Mouse (Mus musculus): Measurements from ENCODE around the gene Kif5c. TPM values are rescaled to one million over a fixed set of nuclear protein-coding genes. Genes with fewer than 3 reads are reported as not detected.

Kif5c gene
- polyA plus RNA-seq, 1 experiment from 2014 or later = 153 TPM

GRCm38 (mm10) chr2:49712336-49712887 lies 93.3 kb downstream of the Kif5c start:
- ATAC-seq (ENCODE audit: low FRiP score) = no peak
- H3K4me2 ChIP-seq (replicated peaks) = no peak overlapping the region
- 66% methylated on average over 7 of the region's 7 CpGs for WGBS
- H3K9me3 ChIP-seq (replicated peaks) = no peaks in the 10 kb centered on the region
- no peaks in the 10 kb centered on the region; the same call in 1 of the 2 replicates for H3K4me1 ChIP-seq
- no peaks in the 10 kb centered on the region for H3K27me3 ChIP-seq
- H3K4me3 ChIP-seq = no peak overlapping the region
- peak overlapping the region; percentile 44; the same call in 1 of the 2 replicates for H3K27ac ChIP-seq
- peaks cover 36% of the 10 kb centered on the region for H3K36me3 ChIP-seq
- H3K9ac ChIP-seq = no peak overlapping the region

DNA sequence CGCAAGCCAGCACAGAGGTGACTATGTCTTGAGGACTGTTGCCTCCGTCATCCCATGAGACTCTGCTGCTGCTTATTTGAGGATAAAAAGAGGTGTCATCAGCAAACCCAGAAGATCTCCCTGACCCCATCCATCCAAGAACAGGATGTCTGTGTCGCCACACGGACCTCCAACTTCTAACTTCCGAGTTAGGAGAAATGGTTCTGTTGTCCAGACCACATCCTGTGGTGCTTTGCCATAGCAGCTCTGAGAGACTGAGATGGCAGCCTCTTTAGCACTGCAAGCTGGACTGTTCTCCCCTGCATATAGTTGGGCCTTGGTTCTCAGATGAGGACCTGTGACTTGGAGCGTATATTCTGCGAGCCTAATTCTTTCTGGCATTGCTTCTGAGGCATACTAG lies 97.4 kb downstream of the Kif5c start:
- no peak overlapping the region for H3K9ac ChIP-seq
- peaks cover 35% of the 10 kb centered on the region for H3K4me1 ChIP-seq
- H3K27ac ChIP-seq = no peak overlapping the region
- H3K4me3 ChIP-seq = no peak overlapping the region
- H3K4me2 ChIP-seq (replicated peaks) = no peak overlapping the region
- peaks cover 24% of the 10 kb centered on the region for H3K36me3 ChIP-seq
- 93% methylated on average over 7 of the region's 7 CpGs for WGBS
- H3K27me3 ChIP-seq = no peaks in the 10 kb centered on the region
- H3K9me3 ChIP-seq (replicated peaks) = no peaks in the 10 kb centered on the region
- no peak for ATAC-seq (ENCODE audit: low FRiP score)

- peaks cover 46% of the 10 kb centered on the region for H3K4me1 ChIP-seq
- H3K36me3 ChIP-seq = peaks cover 17% of the 10 kb centered on the region
- WGBS = 90% methylated on average over 18 of the region's 18 CpGs
- H3K9ac ChIP-seq = no peak overlapping the region
- H3K27me3 ChIP-seq = no peaks in the 10 kb centered on the region
- H3K9me3 ChIP-seq (replicated peaks) = no peaks in the 10 kb centered on the region
- no peak overlapping the region for H3K4me3 ChIP-seq
- H3K27ac ChIP-seq = peak overlapping the region; percentile 79; the same call in 1 of the 2 replicates
- no peak for ATAC-seq (ENCODE audit: low FRiP score)
- no peak overlapping the region for H3K4me2 ChIP-seq (replicated peaks)
Measured at GRCm38 (mm10) chr2:49717437-49718116, 98.5 kb downstream of the Kif5c start.

DNA sequence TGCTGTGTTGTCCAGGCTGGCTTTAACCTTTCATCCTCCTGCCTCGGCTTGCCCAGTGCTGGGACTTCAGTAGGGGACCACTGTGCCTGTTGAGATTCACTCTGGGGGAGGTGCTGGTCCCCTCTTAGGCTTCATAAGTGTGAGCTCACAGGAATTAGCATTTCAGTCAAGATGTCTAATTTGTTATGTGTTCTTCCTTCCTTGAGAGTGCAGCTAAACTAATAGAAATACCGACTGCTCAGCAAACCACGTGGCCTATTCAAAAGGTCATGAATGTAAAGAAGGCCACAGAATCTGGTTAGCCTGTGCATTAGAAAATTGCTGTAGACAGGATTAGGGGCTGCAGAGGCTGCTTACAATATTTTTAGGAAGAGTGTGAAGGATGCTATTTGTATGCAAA lies 99.4 kb downstream of the Kif5c start:
- no peaks in the 10 kb centered on the region for H3K27me3 ChIP-seq
- peak overlapping the region; percentile 79 for H3K27ac ChIP-seq
- peaks cover 53% of the 10 kb centered on the region for H3K4me1 ChIP-seq
- H3K9ac ChIP-seq = no peak overlapping the region
- H3K9me3 ChIP-seq (replicated peaks) = no peaks in the 10 kb centered on the region
- 13% methylated on average over 3 of the region's 3 CpGs for WGBS
- ATAC-seq (ENCODE audit: low FRiP score) = peak; percentile 26; the same call in 1 of the 2 replicates
- no peak overlapping the region for H3K4me2 ChIP-seq (replicated peaks)
- peaks cover 19% of the 10 kb centered on the region for H3K36me3 ChIP-seq
- no peak overlapping the region for H3K4me3 ChIP-seq

GRCm38 (mm10) chr2:49718935-49719850 lies 100.1 kb downstream of the Kif5c start:
- H3K9ac ChIP-seq = no peak overlapping the region
- peak overlapping the region; percentile 86 for H3K27ac ChIP-seq
- 0 out of 2 replicates have a peak, but pooled peaks have one; percentile 20 for ATAC-seq (ENCODE audit: low FRiP score)
- H3K9me3 ChIP-seq (replicated peaks) = no peaks in the 10 kb centered on the region
- no peak overlapping the region for H3K4me3 ChIP-seq
- WGBS = 30% methylated on average over 8 of the region's 8 CpGs
- peaks cover 26% of the 10 kb centered on the region for H3K36me3 ChIP-seq
- H3K4me2 ChIP-seq (replicated peaks) = no peak overlapping the region
- peaks cover 53% of the 10 kb centered on the region for H3K4me1 ChIP-seq
- H3K27me3 ChIP-seq = no peaks in the 10 kb centered on the region

- Histone ChIP-seq H3K27ac (peak overlapping the region; percentile 86), H3K27me3 (no peaks in the 10 kb centered on the region), H3K9ac (no peak overlapping the region), H3K36me3 (peaks cover 23% of the 10 kb centered on the region), H3K9me3 (replicated peaks) (no peaks in the 10 kb centered on the region), H3K4me2 (replicated peaks) (peak overlapping the region; percentile 24), H3K4me1 (peaks cover 53% of the 10 kb centered on the region), H3K4me3 (no peak overlapping the region)
- 2% methylated on average over 6 of the region's 6 CpGs for WGBS
- ATAC-seq (ENCODE audit: low FRiP score) = peak; percentile 59
Measured at GRCm38 (mm10) chr2:49719854-49720253, 100.8 kb downstream of the Kif5c start.

DNA sequence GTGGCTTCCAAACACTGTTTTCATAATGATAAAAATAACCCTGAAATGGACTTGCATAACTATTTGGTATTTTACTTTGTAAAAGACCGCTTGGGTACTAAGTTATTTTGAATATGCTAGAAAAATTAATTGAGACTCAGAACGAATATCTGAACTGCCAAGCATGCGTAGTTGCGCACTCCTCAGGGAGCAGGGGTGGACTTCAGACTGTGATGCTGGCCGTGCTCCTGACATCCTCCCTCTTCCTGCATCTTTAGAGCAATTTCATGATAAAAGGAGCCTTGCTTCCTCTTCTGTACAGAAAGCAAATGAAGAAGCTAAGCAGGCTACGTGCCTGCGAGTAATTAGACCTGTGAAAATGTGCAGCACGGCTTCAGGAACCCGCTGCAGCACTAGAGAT lies 101.2 kb downstream of the Kif5c start:
- ATAC-seq (ENCODE audit: low FRiP score) = no peak
- Histone ChIP-seq H3K9me3 (replicated peaks) (no peaks in the 10 kb centered on the region), H3K9ac (no peak overlapping the region), H3K4me2 (replicated peaks) (peak overlapping the region; percentile 24), H3K4me3 (no peak overlapping the region), H3K27me3 (no peaks in the 10 kb centered on the region), H3K4me1 (peaks cover 53% of the 10 kb centered on the region), H3K27ac (peak overlapping the region; percentile 86), H3K36me3 (peaks cover 28% of the 10 kb centered on the region)
- WGBS = 46% methylated on average over 9 of the region's 9 CpGs

- Histone ChIP-seq H3K4me1 (peaks cover 58% of the 10 kb centered on the region), H3K36me3 (peaks cover 23% of the 10 kb centered on the region), H3K9ac (no peak overlapping the region), H3K4me2 (replicated peaks) (no peak overlapping the region; the same call in 1 of the 2 replicates), H3K9me3 (replicated peaks) (no peaks in the 10 kb centered on the region), H3K4me3 (no peak overlapping the region), H3K27ac (peak overlapping the region; percentile 86), H3K27me3 (no peaks in the 10 kb centered on the region)
- WGBS = 41% methylated on average over 9 of the region's 9 CpGs
- ATAC-seq (ENCODE audit: low FRiP score) = no peak
Measured at GRCm38 (mm10) chr2:49722331-49722730, 103.2 kb downstream of the Kif5c start.

DNA sequence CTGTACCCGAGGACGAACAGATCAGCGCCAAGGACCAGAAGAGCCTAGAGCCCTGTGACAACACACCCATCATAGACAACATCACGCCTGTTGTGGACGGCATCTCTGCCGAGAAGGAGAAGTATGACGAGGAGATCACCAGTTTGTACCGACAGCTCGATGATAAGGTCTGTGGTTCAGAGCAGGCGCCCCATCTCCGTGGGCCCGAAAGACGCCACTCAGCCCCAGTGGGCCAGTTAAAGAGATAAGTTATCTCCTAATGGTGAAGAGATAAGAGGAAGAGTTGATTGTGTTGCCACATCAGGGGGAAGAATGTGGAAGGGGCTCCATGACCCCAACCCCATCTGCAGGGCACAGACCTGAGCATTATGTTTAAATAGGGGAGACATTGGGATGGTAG lies 103.9 kb downstream of the Kif5c start:
- Histone ChIP-seq H3K4me2 (replicated peaks) (no peak overlapping the region), H3K4me3 (no peak overlapping the region), H3K4me1 (peaks cover 56% of the 10 kb centered on the region)

DNA sequence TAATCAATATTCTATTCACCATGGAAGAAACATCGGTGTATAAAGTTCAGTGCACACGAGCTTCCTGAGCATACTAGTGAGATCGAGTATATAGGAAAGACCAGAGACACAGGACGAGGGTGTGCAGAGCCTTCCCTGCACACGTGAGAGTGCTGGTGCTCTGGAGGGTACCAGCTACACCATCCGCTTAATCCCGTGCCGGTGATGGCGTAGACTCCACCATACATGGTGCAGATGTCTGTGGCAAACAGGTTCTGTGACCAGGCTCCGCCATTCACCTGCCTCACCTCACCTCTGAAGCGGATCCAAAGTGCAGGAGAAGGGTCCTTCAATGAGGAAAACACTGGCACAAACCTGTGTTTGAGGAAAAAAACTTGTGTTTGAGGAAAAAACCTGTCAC lies 107.6 kb downstream of the Kif5c start:
- ATAC-seq (ENCODE audit: low FRiP score) = no peak
- no peaks in the 10 kb centered on the region for H3K9me3 ChIP-seq (replicated peaks)
- no peak overlapping the region for H3K4me3 ChIP-seq
- H3K4me2 ChIP-seq (replicated peaks) = no peak overlapping the region
- H3K4me1 ChIP-seq = peaks cover 21% of the 10 kb centered on the region
- WGBS = 86% methylated on average over 11 of the region's 11 CpGs
- peaks cover 44% of the 10 kb centered on the region for H3K36me3 ChIP-seq
- H3K9ac ChIP-seq = no peak overlapping the region
- no peaks in the 10 kb centered on the region for H3K27me3 ChIP-seq
- H3K27ac ChIP-seq = no peak overlapping the region

More for the DNA sequence above, 103.9 kb downstream of the Kif5c start:
- peak overlapping the region; percentile 86 for H3K27ac ChIP-seq
- H3K27me3 ChIP-seq = no peaks in the 10 kb centered on the region
- ATAC-seq (ENCODE audit: low FRiP score) = no peak
- no peak overlapping the region for H3K9ac ChIP-seq
- H3K36me3 ChIP-seq = peaks cover 22% of the 10 kb centered on the region
- 71% methylated on average over 13 of the region's 13 CpGs for WGBS
- H3K9me3 ChIP-seq (replicated peaks) = no peaks in the 10 kb centered on the region

DNA sequence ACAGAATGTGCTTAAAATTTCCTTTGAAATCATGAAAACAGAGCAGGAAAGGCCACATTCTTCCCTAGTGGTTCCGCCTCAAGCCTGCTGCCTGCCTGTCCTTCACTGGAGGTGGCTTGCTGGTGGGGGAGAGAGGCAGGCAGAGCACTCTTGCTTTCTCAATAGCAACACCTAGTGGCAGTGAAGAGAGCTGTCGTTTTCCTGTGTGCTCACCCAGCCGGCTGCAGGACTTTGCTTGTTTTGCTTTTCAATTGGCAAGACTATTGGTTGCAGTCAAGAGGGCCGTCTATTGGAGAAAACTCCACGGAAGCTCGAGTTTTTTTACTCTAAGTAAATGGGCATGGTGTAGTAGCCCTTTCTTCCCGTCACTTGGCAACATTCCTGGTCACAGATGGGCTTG lies 108.1 kb downstream of the Kif5c start:
- no peak overlapping the region for H3K27ac ChIP-seq
- H3K4me2 ChIP-seq (replicated peaks) = no peak overlapping the region
- no peaks in the 10 kb centered on the region for H3K9me3 ChIP-seq (replicated peaks)
- peaks cover 44% of the 10 kb centered on the region for H3K36me3 ChIP-seq
- peak; percentile 68 for ATAC-seq (ENCODE audit: low FRiP score)
- H3K27me3 ChIP-seq = no peaks in the 10 kb centered on the region
- peaks cover 16% of the 10 kb centered on the region for H3K4me1 ChIP-seq
- no peak overlapping the region for H3K9ac ChIP-seq
- 20% methylated on average over 7 of the region's 7 CpGs for WGBS
- H3K4me3 ChIP-seq = no peak overlapping the region

GRCm38 (mm10) chr2:49727686-49728085 lies 108.6 kb downstream of the Kif5c start:
- no peaks in the 10 kb centered on the region for H3K27me3 ChIP-seq
- peaks cover 14% of the 10 kb centered on the region for H3K4me1 ChIP-seq
- no peak overlapping the region for H3K9ac ChIP-seq
- no peak overlapping the region for H3K4me3 ChIP-seq
- no peaks in the 10 kb centered on the region for H3K9me3 ChIP-seq (replicated peaks)
- ATAC-seq (ENCODE audit: low FRiP score) = no peak
- WGBS = 82% methylated on average over 4 of the region's 4 CpGs
- H3K4me2 ChIP-seq (replicated peaks) = no peak overlapping the region
- H3K36me3 ChIP-seq = peaks cover 48% of the 10 kb centered on the region
- H3K27ac ChIP-seq = no peak overlapping the region
